Mouse (Mus musculus) cerebellum, postnatal 10 days (tissue): ENCODE results near the gene Supt4a.

Experiments used
- DNase-seq, 2 experiments: peaks; one replicate each; pipeline ENCODE4 v3.0.0; 2021; ENCODE audit warnings: mixed read lengths in 2 of 2

Supt4a gene

GRCm38 (mm10) chr11:87737175-87737740 lies at the start of gene Supt4a:
TSS of gene Supt4a (plus strand) at chr11:87737552.
- peak; percentile 99 for DNase-seq

- DNase-seq: no peak
Measured at GRCm38 (mm10) chr11:87688478-87689203, 48.7 kb upstream of the Supt4a start.

- DNase-seq: peak; percentile 51 to 63
Measured at GRCm38 (mm10) chr11:87689402-87689808, 47.9 kb upstream of the Supt4a start.

GRCm38 (mm10) chr11:87690054-87690740 lies 47.2 kb upstream of the Supt4a start:
- DNase-seq: no peak

GRCm38 (mm10) chr11:87697131-87697682 lies 40.1 kb upstream of the Supt4a start:
- no peak for DNase-seq

GRCm38 (mm10) chr11:87698126-87698525 lies 39.2 kb upstream of the Supt4a start:
- no peak for DNase-seq

- DNase-seq: no peak
Measured at GRCm38 (mm10) chr11:87701108-87701507, 36.2 kb upstream of the Supt4a start.

- no peak for DNase-seq
Measured at GRCm38 (mm10) chr11:87701877-87702620, 35.3 kb upstream of the Supt4a start.

- DNase-seq: no peak
Measured at GRCm38 (mm10) chr11:87703654-87704053, 33.7 kb upstream of the Supt4a start.

GRCm38 (mm10) chr11:87704289-87704688 lies 33.1 kb upstream of the Supt4a start:
- DNase-seq: peak; percentile 25 to 36

- DNase-seq: no peak
Measured at GRCm38 (mm10) chr11:87707570-87707969, 29.8 kb upstream of the Supt4a start.

- no peak for DNase-seq
Measured at GRCm38 (mm10) chr11:87708979-87709378, 28.4 kb upstream of the Supt4a start.

- DNase-seq: peak; percentile 24
Measured at GRCm38 (mm10) chr11:87709513-87710261, 27.7 kb upstream of the Supt4a start.

GRCm38 (mm10) chr11:87710262-87710615 lies 27.1 kb upstream of the Supt4a start:
- no peak for DNase-seq

- DNase-seq: no peak
Measured at GRCm38 (mm10) chr11:87712188-87712587, 25.2 kb upstream of the Supt4a start.

- DNase-seq: no peak
Measured at GRCm38 (mm10) chr11:87715999-87716398, 21.4 kb upstream of the Supt4a start.

GRCm38 (mm10) chr11:87719526-87719925 lies 17.8 kb upstream of the Supt4a start:
- DNase-seq: no peak

GRCm38 (mm10) chr11:87720324-87720723 lies 17.0 kb upstream of the Supt4a start:
- DNase-seq: no peak

GRCm38 (mm10) chr11:87720839-87721238 lies 16.5 kb upstream of the Supt4a start:
- DNase-seq: no peak

GRCm38 (mm10) chr11:87722168-87722567 lies 15.2 kb upstream of the Supt4a start:
- no peak for DNase-seq

- DNase-seq: no peak
Measured at GRCm38 (mm10) chr11:87722891-87723290, 14.5 kb upstream of the Supt4a start.

- DNase-seq: no peak
Measured at GRCm38 (mm10) chr11:87725515-87725914, 11.8 kb upstream of the Supt4a start.
